Mouse (Mus musculus) kidney, postnatal 14 days (tissue): ENCODE measurements around the gene Gdf15.

ENCODE experiments used
- DNase-seq: peaks from one replicate; pipeline ENCODE4 v3.0.0; 2022; ENCODE audit warnings: mixed read lengths

Gene Gdf15

GRCm38 (mm10) chr8:70656193-70656790 is 24.0 kb upstream of the Gdf15 start:
- DNase-seq = no peak

GRCm38 (mm10) chr8:70655469-70655868 is 23.2 kb upstream of the Gdf15 start:
- DNase-seq = no peak

- DNase-seq = no peak
Observed at GRCm38 (mm10) chr8:70654121-70654520, 21.9 kb upstream of the Gdf15 start.

DNA sequence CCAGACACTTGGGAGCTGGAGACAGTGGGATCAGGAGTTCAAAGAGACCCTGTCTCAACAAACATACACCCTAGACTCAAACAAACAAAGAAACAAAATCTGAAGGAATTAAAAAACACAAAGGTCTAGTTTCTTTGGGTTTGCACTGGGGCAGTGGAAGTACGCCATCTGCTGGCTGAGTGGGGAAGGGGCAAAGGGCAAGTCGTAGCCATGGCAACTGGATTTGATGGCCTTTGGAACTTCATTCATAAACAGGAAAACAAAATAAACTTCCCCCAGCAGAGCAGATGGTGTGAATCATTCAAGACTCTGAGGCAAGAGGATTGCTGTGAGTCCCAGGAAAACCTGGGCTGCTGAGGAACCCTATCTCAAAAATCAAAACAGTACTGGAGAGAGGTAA is 21.0 kb upstream of the Gdf15 start:
- DNase-seq = peak; percentile 89

- no peak for DNase-seq
Observed at GRCm38 (mm10) chr8:70650351-70650750, 18.1 kb upstream of the Gdf15 start.

DNA sequence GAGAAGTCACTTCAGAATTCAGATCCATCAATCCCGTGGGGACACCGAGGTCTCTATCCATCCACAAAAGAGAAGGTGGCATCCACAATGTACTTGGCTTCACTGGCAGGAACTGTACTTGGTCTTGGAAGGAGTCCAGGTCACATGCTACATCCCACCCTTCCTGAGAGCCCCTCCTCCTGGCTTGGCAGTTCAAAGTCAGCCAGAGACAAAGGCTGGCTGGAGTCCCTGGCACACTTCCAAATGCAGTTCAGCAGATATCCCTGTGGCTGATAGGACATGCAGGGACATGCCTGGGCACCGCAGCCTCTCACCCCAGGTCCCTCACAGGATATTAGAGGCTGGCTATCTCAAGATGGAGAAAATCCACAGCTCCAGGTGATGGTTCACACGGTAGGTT is 17.1 kb upstream of the Gdf15 start:
- DNase-seq = peak; percentile 94

DNA sequence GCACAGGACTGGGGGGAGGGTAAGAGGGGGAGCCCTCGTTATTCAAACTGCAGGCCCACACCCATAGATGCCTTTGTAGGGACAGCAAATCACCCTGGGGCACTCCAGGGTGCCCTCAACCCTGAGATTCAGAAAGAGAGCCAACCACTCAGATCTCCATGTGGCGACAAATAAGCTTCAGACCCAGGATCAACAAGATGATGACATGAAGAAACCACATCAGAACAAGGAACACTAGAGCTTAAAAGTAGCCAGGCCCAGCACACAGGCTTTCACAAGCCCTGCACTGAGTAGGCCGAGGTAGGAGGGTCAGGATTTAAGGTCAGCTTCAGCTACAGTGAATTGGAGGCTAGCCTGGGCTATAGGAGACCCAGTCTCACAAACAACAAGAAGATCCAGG is 16.7 kb upstream of the Gdf15 start:
- DNase-seq = no peak

DNA sequence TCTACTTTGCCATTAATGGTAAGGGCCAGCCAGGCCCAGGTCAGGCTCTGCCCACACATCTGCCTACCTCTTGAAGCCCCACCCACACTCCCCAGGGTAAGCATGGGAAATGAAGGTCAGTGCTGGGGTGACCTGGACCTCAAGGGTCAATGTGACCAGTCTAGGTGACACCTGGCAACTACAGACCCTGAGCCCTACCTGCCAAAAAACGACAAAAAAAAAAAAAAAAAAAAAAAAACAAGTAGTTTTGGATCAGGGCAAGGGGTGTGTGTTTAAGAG is 15.8 kb upstream of the Gdf15 start:
- peak; percentile 45 for DNase-seq

GRCm38 (mm10) chr8:70647343-70648163 is 15.3 kb upstream of the Gdf15 start:
- peak; percentile 83 for DNase-seq

DNA sequence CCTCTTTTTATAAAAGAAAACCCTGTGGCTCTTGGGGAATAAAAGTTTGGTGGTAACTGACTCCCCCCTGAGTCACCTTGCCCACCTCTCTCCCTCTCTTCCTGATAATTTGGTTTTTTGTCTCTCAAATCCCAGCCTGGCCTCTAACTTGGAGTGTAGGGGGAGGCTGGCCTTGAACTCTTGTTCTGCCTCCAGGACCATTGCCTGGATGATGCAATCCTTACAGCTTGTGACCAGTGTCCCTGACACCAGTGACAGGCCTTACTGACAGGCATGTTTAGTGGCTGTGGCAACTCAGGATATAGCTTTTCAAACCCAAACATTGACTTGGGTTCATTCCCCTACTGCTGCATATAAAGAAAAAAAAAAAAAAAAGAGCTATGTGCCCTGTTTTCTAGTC is 14.5 kb upstream of the Gdf15 start:
- DNase-seq = no peak

- no peak for DNase-seq
Observed at GRCm38 (mm10) chr8:70646369-70646768, 14.1 kb upstream of the Gdf15 start.

DNA sequence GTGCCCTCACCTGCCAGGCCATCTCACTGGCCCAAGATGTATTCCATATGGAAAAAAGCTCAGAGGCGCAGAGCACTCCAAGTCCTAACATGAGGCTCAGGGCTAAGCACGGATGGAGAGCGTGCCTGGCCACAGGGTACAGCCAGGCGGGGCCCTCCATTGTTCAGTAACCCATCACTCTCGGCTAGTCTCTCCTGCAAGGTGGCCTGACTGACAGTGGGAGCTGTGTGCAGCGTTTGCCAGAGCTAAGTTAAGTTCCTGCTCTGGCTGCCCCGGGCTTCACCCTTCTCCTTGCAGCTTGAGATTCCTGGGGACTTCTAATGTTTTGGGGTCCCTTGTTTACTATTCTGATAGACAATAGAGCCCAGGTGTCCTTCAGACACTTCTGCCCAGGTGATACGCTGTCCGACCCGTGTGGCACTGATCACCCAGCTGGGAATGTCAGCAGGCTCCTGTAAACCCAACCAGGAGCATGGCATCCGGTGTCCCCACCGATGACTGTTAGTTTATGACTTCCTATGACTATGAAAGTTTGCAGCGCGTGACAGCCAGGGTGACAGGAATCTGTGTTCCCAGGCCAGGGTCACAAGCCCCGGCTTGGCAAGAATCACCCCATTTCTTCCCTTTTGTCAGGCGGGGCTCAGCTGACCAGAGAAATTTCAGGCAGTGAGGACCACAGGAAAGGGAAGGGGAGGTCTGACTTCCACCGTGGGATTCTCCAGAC is 13.4 kb upstream of the Gdf15 start:
- DNase-seq = peak; percentile 76

DNA sequence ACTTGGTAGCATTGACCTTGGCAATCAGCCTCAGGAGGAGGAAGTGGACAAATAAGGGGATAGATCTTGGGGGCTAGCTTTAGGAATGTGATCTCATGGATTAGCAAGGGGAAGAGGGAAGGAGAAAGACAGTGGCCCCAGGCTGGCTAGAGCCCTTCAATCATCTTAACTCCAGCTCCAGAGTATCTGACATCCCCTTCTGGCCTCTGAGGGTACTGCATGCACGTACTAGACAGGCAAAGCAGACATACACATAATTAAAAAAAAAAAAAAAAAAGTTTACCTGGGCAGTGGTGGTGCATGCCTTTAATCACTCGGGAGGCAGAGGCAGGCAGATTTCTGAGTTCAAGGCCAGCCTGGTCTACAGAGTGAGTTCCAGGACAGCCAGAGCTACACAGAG is 11.8 kb upstream of the Gdf15 start:
- DNase-seq = no peak

DNA sequence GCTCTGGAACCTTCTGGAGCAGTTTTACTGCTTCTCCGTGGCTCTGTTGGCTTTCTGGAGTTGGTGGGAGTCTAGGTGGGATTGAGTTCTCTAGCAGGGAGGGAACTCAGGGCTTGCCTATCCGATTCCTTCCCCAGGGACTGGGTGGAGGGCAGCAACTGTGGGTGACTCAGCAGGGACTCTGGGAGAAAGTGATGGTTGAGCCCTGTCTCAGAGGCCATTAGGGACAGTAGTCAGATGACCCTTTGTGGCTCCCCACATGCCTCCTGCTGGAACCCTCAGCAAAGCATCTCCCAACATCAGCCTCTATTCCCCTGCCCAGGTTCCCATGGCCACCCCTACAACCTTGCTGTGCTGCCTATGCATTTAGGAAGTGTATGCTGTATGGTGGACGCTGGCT is 10.8 kb upstream of the Gdf15 start:
- DNase-seq = no peak

DNA sequence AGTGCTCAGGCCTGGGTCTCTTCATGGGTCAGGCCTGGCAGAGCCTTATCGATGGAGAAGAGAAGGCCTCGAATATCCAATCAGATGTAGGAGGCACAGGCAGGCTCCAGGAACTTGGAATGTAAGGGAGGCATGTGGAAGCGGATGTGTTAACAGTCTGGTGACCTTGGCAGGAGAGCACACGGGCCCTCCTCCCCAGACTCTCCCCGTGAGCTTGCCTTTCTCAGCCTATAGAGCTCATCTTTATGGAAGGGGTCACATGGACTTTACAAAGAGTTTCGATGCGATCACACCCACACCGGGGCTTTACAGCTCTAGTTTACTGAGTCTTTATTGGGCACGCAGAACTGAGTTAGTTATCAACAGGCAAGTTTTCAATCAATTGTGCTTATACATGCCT is 6.5 kb upstream of the Gdf15 start:
- DNase-seq = no peak

GRCm38 (mm10) chr8:70636838-70637237 is 4.6 kb upstream of the Gdf15 start:
- DNase-seq = peak; percentile 74

DNA sequence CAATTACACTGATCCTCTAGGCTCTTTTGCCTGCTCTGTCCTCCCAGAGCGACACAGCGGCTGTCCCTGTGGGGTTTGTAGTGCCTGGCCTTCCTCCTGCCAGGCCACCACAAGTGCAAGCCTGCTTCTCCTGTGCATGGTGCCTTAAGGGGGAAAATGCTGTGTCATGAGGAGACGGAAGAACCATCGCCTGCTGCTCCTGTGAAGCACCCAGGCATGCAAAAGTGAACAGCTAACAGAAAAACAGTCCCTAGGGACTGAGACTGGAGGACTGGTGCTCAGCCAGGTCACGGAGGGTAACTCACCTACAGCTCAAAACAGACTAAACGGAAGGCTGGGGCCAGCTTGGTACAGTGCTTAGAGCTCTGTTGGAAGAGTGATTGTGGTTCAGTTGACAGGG is 3.3 kb upstream of the Gdf15 start:
- DNase-seq = peak; percentile 71

DNA sequence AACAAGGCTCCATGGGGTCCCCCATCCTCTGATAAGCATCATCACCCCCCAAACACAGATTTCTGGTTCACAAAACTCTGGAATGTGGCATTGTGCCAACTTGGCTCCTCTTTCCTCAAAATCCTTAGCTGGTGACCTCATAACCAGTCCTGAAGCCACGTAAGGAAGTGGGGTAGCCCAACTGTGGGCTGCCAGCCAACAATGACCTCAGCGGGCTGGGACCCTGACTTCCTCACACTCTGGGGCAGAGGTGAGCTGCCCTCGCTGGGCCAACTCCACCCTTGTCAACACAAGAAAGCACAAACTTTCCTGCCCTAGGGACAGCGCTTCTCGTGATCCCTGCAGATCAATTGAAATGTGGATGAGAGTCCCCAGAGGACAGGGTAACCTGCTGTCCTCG is 1.8 kb upstream of the Gdf15 start:
- DNase-seq = peak; percentile 89

DNA sequence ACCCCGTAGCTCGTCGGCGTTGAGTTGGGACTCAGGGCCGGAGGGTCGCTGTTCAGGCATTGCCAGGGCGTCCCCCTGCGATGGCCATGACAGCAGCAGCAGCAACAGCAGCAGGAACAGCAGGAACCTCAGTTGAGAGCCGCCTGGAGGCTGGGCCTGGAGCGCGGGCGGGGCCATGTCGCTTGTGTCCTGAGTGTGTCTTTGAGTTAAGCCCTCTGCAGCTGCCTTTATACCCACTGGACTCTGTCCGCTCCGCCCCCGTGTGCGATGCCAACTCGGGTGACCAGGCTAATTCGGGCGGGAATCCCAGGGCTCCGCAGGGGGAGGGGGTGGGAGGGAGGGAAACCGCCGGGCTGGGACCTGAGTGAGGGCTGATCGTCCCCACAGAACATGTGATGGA is 820 bp downstream of the Gdf15 start:
- DNase-seq = peak; percentile 83

GRCm38 (mm10) chr8:70630532-70631381 is 1.5 kb downstream of the Gdf15 start:
- peak; percentile 89 for DNase-seq

DNA sequence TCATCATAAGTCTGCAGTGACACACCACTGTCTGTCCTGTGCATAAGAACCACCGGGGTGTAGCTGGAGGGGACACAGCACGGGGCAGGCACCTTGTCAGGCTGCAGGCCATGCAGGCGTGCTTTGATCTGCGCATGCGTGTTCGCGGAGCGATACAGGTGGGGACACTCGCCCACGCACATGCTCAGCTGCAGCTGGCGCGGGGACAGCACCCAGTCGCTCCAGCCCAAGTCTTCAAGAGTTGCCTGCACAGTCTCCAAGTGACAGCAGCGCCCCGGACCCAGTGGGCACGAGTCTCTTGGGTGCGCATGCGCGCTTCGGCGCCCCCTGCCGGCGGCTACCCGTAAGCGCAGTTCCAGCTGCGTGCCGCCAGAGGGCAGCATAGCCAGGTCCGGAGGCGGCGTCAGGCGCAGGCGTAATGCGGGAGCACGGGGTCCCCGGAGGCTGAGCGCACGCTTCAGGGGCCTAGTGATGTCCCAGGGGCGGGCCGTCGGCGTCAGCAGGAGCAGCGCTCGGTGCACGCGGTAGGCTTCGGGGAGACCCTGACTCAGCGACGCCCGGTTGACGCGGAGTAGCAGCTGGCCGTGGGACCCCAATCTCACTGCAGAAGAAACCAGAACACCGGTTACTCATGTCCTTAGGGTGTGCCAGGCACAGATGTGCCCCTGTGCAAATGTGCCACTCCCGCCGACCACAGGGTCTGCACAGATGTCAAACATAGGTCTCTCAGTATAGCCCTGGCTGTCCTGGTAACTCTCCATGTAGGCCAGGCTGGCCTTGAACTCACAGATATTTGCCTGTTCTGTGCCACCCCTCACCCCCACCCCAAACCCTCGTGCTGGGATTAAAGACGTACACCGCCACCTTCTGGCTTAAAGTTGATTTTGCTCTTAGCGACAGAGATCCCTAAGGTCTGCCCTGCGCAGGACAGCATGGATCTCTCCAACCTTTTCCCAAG is 2.4 kb downstream of the Gdf15 start:
- peak; percentile 91 for DNase-seq

- no peak for DNase-seq
Observed at GRCm38 (mm10) chr8:70628986-70629490, 3.2 kb downstream of the Gdf15 start.
